Mouse (Mus musculus): ENCODE results near the gene Aph1b. TPM values are rescaled to one million over a fixed set of nuclear protein-coding genes. Genes with fewer than 3 reads are reported as not detected.

Gene Aph1b
- total and polyA plus RNA-seq, 3 experiments, result 0.68 to 0.93 (median 0.91) TPM

GRCm38 (mm10) chr9:66752849-66753248, 42.4 kb downstream of the Aph1b start:
- Histone ChIP-seq H3K36me3 (replicated peaks in 1 of 2; ENCODE audit: control insufficient read depth in 1 of 2, insufficient read depth in 1 of 2, low read length in 1 of 2) (peaks cover 11 to 90% of the 10 kb centered on the region in 2 experiments), H3K27ac (ENCODE audit: insufficient read depth, low read depth) (no peak overlapping the region), H3K9me3 (replicated peaks; ENCODE audit: low read length) (no peaks in the 10 kb centered on the region), H3K27me3 (replicated peaks) (no peaks in the 10 kb centered on the region), H3K4me1 (ENCODE audit: control insufficient read depth in 1 of 2, insufficient read depth in 2 of 2) (no peaks in the 10 kb centered on the region), H3K9ac (ENCODE audit: insufficient read depth, low read depth) (no peak overlapping the region), H3K4me3 (replicated peaks in 1 of 3; ENCODE audit: low read depth in 2 of 3, low read length in 2 of 3, poor library complexity in 1 of 3) (no peak overlapping the region), H3K79me2 (replicated peaks; ENCODE audit: control insufficient read depth, extremely low read depth, insufficient read depth, poor library complexity, severe bottlenecking) (no peaks in the 10 kb centered on the region), H3K4me2 (ENCODE audit: insufficient read depth, low read depth, poor library complexity, severe bottlenecking) (no peak overlapping the region)
- DNase-seq (ENCODE audit: extremely low read depth), result no peak
- in situ Hi-C loops (cut with MboI; ENCODE audit: low pct_ligation_motif_present, low pct_unique_long_range_greater_than_20kb, low sequenced_read_pairs), result no loop called here
- dilution Hi-C loops (cut with MboI; ENCODE audit: extremely low pct_ligation_motif_present, extremely low pct_unique_long_range_greater_than_20kb, low sequenced_read_pairs), result no loop called here
- TF ChIP-seq TCF12 (IDR thresholded peaks at IDR 0.05; ENCODE audit: low read depth, low read length) (no peak), TBP (conservative IDR thresholded peaks at IDR 0.05; ENCODE audit: low read depth, low read length) (no peak), CHD2 (IDR thresholded peaks at IDR 0.05; ENCODE audit: low read length) (no peak), POLR2AphosphoS2 (IDR thresholded peaks at IDR 0.05; ENCODE audit: low read depth, low read length) (no peak), ZMIZ1 (IDR thresholded peaks at IDR 0.05; ENCODE audit: low read depth, low read length) (no peak)

- Histone ChIP-seq H3K36me3 (replicated peaks in 1 of 2; ENCODE audit: control insufficient read depth in 1 of 2, insufficient read depth in 1 of 2, low read length in 1 of 2) (peaks cover 14 to 92% of the 10 kb centered on the region in 2 experiments), H3K79me2 (replicated peaks; ENCODE audit: control insufficient read depth, extremely low read depth, insufficient read depth, poor library complexity, severe bottlenecking) (no peaks in the 10 kb centered on the region), H3K9me3 (replicated peaks; ENCODE audit: low read length) (no peaks in the 10 kb centered on the region), H3K4me2 (ENCODE audit: insufficient read depth, low read depth, poor library complexity, severe bottlenecking) (no peak overlapping the region), H3K27me3 (replicated peaks) (no peaks in the 10 kb centered on the region), H3K4me3 (replicated peaks in 1 of 3; ENCODE audit: low read depth in 2 of 3, low read length in 2 of 3, poor library complexity in 1 of 3) (no peak overlapping the region), H3K9ac (ENCODE audit: insufficient read depth, low read depth) (no peak overlapping the region), H3K4me1 (ENCODE audit: control insufficient read depth in 1 of 2, insufficient read depth in 2 of 2) (no peaks in the 10 kb centered on the region), H3K27ac (ENCODE audit: insufficient read depth, low read depth) (no peak overlapping the region)
- TF ChIP-seq CTCF (conservative IDR thresholded peaks at IDR 0.05 in 1 of 2, IDR thresholded peaks at IDR 0.05 in 1 of 2; ENCODE audit: low read depth in 2 of 2, low read length in 2 of 2) (no peak), HCFC1 (IDR thresholded peaks at IDR 0.05; ENCODE audit: low read depth, low read length) (no peak), USF1 (IDR thresholded peaks at IDR 0.05; ENCODE audit: low read depth, low read length) (no peak), MEF2A (IDR thresholded peaks at IDR 0.05; ENCODE audit: borderline replicate concordance, low read depth, low read length) (no peak), MYC (IDR thresholded peaks at IDR 0.05; ENCODE audit: low read depth, low read length) (no peak), IRF4 (IDR thresholded peaks at IDR 0.05; ENCODE audit: low read depth, low read length) (no peak), UBTF (IDR thresholded peaks at IDR 0.05; ENCODE audit: low read depth, low read length) (no peak), NELFE (IDR thresholded peaks at IDR 0.05; ENCODE audit: low read depth, low read length) (no peak), MAFK (IDR thresholded peaks at IDR 0.05; ENCODE audit: insufficient replicate concordance, low read length) (no peak), USF2 (conservative IDR thresholded peaks at IDR 0.05; ENCODE audit: low read depth, low read length) (no peak), JUN (IDR thresholded peaks at IDR 0.05; ENCODE audit: insufficient read depth, low read depth, low read length) (no peak), POLR2A (IDR thresholded peaks at IDR 0.05; ENCODE audit: low read depth, low read length) (no peak)
- in situ Hi-C loops (cut with MboI; ENCODE audit: low pct_ligation_motif_present, low pct_unique_long_range_greater_than_20kb, low sequenced_read_pairs) (no loop called here), dilution Hi-C loops (cut with MboI; ENCODE audit: extremely low pct_ligation_motif_present, extremely low pct_unique_long_range_greater_than_20kb, low sequenced_read_pairs) (no loop called here)
- no peak for DNase-seq (ENCODE audit: extremely low read depth)
Observed at GRCm38 (mm10) chr9:66748390-66748789, 46.9 kb downstream of the Aph1b start.

All from CH12.LX (cell line).